Mouse (Mus musculus) cerebellum, postnatal 36 days (tissue): Measurements from ENCODE around the gene Slit3.

Source experiments
- DNase-seq, 2 experiments: peaks; one replicate each; pipeline ENCODE4 v3.0.0; 2021 to 2022; ENCODE audit warnings: mixed read lengths in 2 of 2

Slit3 gene

DNA sequence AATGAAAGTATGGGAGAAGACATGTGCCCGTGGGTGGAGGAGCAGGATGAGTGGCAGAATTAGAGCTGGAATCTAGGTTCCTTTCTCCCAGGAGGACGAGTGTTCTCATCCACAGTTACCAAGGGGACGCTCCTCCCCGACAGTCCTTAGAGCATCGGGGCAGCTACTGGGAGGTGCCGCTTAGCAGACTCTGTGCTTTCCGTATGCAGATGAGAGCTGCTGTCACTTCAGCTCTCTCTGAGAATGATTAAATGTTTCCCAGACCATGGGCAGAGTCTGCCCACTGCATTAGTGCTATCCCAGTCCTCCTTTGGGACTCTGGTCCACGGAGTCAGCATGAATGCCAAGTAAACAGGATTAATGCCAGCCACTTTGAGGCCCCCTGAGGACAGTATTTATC lies 359.1 kb downstream of the Slit3 start:
- no peak for DNase-seq

- DNase-seq = no peak
These were observed 360.8 kb downstream of the Slit3 start for GRCm38 (mm10) chr11:35481611-35482363.

DNA sequence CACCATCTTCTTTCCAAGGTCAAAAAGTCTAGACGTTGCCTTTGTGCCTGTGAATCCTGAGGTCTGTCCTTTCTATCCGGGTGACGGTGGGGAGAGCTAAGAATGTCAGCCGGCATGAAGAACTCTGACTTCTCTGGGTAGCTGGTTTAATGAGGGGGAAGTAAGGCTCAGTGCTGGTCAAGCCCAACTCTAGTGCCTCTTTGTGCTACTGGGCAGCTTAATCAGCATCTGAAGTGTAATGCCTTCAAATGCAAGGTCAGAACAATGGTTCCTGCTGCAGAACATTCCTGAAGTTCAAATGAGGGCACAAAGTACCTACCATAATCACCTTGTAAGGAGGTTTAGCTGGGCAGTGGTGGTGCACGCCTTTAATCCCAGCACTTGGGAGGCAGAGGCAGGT lies 366.9 kb downstream of the Slit3 start:
- no peak for DNase-seq

DNA sequence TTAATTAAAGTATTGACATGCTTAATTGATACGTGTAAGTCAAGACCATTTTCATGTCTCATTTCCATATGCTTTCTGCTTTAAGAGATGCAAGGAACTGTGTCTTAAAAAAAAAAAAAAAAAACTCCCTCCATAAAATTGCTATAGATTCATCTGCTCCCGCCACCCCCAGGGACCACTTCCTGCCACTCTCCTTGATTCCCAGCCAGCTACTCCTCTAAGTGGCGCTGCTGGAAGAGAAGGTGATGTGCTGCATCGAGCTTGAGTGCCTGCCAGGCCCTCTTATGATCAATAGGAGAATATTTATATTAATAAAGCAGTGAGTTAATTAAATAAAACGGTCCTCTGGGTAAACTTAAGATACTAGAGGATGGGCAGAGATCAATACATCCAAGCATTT lies 370.7 kb downstream of the Slit3 start:
- no peak for DNase-seq

DNA sequence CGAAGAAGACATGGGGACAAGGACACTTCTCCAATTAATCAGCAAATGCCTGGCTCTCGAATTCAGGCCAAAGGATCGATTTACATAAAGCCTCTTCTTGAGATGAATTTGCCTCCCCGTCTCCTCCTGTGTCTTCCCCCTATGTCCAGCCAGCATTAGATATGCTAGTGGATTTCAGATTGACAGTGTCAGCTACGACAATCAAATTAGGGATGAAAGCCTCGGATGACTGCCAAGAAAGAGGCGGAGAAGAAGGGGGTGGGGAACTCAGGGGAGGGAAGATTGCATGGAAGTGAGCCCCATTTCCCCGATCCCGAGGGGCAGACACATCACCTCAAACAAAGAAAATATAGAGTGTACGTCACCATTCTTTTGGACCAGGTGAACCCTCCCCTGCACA lies 375.9 kb downstream of the Slit3 start:
- DNase-seq = no peak

DNA sequence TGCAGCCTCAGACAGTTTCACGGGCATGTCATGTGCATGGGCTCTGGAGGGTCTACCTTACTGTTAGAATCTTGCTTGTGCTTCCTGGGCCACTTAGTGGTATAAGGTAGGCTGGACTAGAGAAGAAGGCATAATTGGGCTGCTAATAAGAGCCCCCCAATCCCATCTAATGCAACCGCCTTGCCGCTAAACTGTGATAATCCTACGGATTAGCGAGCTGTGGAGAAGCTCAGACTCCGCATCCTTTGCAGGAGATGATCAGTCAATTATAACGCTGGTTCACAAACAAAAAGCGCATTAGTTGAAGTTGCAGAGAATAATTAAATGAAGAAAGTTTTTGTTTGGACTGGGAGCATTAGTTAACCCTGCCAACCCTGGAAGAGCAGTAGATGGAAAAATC lies 376.9 kb downstream of the Slit3 start:
- no peak for DNase-seq

GRCm38 (mm10) chr11:35502128-35502527 lies 381.1 kb downstream of the Slit3 start:
- no peak for DNase-seq

DNA sequence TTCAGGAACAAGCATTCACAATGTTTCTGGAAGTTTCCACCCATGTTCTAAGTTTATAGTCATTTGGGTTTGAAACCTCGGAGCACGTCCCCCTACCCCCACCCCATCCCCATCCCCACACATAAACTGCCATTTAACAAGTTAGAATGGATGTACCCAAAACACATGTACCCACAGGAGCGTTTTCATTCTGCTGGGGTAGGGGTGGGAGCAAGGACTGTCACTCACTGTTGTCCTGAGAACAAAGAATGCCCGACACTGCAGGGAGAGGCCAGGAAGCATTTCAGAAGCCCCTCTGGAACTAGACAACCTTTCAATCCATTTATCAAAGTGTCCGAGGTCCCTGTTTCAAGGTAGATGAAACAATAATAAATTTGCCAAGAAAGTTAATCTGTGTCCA lies 383.0 kb downstream of the Slit3 start:
- DNase-seq = no peak

DNA sequence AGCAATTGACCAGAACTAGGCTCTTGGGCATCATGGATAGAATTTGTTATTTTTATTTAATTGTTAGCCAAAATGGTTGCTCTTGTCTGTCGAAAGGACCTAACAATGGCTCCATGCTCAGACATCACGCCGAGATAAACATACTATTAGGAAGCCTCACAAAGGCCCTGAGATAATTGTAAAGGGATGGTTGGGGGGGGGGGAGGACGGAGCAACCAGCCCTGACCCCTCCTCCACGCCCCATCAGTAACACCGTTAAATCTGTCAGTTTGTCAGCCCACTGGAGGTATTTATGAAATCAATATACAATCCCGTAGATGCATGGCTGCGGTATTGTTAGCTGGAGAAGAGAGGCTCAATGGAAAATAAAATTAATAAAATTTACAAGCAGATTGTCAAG lies 383.9 kb downstream of the Slit3 start:
- no peak for DNase-seq

DNA sequence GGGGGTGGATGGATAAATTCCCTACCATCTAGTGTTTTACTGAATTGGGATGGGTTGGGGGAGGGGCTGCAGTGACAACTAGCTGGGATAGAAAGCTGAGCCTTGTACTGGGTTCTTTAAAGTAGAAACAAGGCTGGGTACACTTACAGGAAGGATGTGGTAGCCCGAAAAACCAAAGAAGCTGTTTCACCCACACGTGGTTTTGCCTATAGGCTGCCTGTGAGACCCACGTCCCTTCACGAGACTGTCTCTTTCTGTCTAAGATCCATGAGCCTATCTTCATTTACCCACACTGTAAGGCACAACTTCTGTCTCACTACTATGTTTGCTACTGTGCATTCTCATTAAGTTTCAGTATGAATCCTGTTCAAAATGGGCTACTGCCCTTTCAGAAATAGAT lies 384.3 kb downstream of the Slit3 start:
- DNase-seq = no peak

- DNase-seq = no peak
These were observed 384.8 kb downstream of the Slit3 start for GRCm38 (mm10) chr11:35505817-35506216.

GRCm38 (mm10) chr11:35507781-35508390 lies 386.9 kb downstream of the Slit3 start:
- DNase-seq = no peak

DNA sequence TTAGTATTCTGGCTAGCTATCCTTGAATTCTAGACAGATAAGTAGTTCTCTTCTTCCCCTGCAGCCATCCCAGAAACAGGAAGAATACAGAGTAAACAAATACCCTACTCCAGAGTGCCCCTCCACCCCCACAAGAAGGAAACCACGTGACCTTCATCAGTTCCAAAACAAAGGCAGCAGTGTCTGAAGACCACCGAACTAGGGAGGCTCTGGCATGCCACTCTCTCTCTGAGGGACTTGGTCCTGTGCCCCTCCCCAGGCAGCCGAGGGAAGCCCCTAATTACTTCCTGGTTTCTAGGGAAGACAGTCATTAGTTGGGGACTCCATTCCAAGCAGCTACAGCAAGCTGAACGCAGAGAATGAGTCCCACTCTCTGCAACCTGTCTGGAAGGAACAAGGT lies 391.7 kb downstream of the Slit3 start:
- no peak for DNase-seq

GRCm38 (mm10) chr11:35513343-35513742 lies 392.3 kb downstream of the Slit3 start:
- no peak for DNase-seq

GRCm38 (mm10) chr11:35522802-35523452 lies 401.9 kb downstream of the Slit3 start:
- no peak for DNase-seq

DNA sequence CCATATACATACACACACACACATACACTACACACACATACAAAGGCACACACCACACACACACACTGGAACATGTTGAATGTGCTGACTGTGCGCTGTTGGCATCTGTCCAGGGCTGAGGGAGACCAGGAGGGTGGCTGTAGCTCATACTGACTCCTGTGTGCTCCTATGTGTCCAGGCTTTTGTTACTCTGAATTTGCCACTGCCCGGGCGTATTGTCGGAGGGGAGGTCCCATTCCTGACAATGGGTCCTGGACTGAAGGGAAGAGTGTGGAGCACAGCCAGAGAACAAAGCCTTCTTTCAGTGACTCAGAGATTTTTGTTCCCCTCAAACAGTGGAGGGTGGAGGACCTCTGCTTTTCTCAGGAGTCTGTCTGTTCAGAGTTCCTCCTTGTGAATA lies 402.7 kb downstream of the Slit3 start:
- peak in 1 of 2 experiments; percentile 8 for DNase-seq

DNA sequence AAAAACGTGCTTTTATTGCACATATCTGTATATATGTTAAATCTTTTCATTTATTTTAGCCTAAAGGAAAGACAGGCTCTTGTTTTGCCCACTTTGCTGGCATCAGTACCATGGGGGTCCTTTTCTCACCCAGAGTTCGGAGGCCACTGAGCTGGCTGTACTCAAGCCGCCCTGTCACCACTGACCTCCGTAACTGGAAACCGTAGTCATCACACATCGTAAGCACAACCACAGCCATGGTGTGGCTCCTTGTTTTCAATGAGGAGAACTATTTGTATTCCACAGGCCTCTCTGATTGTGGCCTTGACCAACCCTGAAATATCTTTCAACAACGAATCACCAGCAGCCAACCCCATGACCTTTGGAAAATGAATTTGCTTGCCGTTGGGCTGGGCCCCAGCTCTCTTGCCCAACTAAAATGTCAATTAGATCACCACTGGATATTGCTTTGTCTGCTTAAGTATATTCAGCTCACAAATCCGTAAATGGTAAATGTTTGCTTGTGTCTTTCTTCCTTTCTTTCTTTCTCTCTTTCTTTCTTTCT lies 405.3 kb downstream of the Slit3 start:
- no peak for DNase-seq

GRCm38 (mm10) chr11:35527816-35528462 lies 406.9 kb downstream of the Slit3 start:
- DNase-seq = no peak

DNA sequence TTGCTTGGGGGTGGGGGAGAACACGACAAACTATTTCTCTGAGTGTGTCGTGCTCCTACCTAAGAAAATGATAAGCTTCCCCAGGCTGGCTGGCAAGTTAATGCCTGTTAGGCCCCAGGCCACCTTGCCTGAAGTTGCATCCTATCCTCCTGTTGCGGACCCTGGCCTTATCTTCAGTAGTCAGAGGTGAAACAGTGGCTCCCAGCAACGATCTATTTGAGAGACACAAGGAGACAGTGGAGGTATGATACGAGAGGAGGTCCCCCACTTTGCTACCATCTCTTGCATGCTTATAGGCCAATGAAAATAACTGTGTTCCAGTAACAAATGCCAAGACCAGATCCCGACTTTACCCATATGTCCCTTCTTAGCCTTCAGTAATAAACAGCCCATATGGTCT lies 414.0 kb downstream of the Slit3 start:
- DNase-seq = no peak

DNA sequence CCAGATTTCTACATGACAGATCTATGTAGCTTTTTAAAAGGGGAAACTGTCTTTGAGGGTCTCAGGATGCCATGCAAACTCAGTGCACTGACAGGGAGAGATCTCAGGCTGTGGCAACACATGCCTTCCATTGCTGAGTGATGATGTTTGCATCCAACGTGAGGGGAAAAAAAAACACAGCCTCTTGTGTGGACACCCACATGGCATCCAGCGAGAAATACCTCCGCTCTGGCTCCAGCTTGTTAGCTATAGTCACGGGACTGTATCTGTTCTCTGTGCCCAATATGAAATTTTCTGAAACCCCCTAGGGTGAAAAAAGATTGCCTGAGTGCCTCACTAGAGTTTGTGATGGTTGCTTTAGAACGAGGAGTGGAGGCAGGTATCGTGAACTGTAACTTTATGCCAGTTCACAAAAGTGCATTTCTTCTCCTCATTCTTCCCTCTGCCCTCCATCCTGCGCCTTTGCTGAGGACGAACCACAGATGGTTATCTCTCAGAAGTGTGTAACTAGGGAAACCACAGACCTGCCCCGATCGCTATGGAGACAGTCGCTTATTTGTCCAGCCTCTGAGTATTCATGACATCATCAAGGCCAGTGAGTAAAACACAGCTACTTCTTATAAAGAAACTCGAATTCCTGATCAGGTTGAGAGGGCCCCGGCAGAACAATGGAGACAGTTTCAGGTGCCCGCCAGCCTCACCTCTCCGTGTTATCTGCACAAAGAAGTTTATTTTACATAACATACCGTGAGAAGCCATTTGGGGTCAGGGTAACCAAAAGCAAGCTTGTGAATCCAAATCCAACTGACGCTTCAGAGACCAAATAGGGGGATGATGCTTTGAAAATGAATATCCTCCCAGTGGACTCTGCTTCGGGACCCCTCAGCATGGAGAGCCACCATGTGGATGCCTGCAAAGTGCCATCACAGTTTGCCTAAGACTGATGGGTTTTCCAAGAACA lies 416.4 kb downstream of the Slit3 start:
- DNase-seq = no peak

- DNase-seq = no peak
These were observed 421.7 kb downstream of the Slit3 start for GRCm38 (mm10) chr11:35542731-35543130.
